Mouse (Mus musculus) granulocyte monocyte progenitor cell, adult 5-6 weeks (primary cell): ENCODE measurements around the gene Oas1c. TPM values are rescaled to one million over a fixed set of nuclear protein-coding genes. Genes with fewer than 3 reads are reported as not detected.
A peak's percentile ranks its signal among the peaks of the same experiment; 100 is the strongest.
"Not testable (repeated sequence)": the region's sequence is repeated elsewhere in the genome, so short reads cannot be mapped to it uniquely, and the experiment has no call there.

ENCODE experiments used
- ATAC-seq: replicated peaks from 2 replicates; pipeline ENCODE4 v1.8.0; 2016; ENCODE audit warnings: mild to moderate bottlenecking, moderate TSS enrichment, inconsistent platforms; ENCODE audit not compliant: poor library complexity, severe bottlenecking
- total RNA-seq, 2 experiments: library from RNA; stranded (forward) in 1 of 2; stranded (reverse) in 1 of 2; fragments of 200-712, 200-1000 nt in 1 of 2; fragments of >200 nt in 1 of 2; fragmentation: Nextera tagmentation in 1 of 2; gene quantifications; 2 replicates each; pipeline ENCODE4 v1.2.3; 2014 to 2017

Gene Oas1c
- 3.8 TPM in 1 of 2 replicates, not detected in the other for total RNA-seq (2014; fragmentation: Nextera tagmentation)
- 0.21 and 2.5 TPM in 2 replicates for total RNA-seq (2017)

GRCm38 (mm10) chr5:120811951-120812819 lies at the start of gene Oas1c:
Oas1c (minus strand) TSS chr5:120812514.
- ATAC-seq = peak; percentile 88

- ATAC-seq = no peak
These were observed 48.8 kb upstream of the Oas1c start, which contains the start of gene Oas1h for GRCm38 (mm10) chr5:120861121-120861520. Oas1h (plus strand) TSS chr5:120861421.

DNA sequence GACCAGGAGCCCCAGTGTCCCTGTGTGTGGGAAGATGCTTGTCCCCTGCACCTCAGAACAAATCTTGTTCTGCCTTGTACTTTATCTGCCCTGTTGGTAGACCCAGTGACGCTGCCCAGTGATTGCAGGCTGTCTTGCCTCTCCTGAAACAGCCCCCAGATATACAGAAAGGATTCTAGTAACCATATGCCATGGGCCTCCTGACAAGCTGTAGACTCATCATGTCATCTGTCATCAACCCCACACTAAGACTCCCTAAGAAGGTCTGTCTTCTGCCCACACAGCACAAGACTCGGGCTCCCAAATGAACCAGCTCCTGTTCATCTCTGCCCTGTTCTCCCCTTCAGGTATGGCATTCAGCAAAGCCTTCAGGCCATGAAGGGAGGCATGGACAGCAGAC lies 46.9 kb upstream of the Oas1c start:
- no peak for ATAC-seq

DNA sequence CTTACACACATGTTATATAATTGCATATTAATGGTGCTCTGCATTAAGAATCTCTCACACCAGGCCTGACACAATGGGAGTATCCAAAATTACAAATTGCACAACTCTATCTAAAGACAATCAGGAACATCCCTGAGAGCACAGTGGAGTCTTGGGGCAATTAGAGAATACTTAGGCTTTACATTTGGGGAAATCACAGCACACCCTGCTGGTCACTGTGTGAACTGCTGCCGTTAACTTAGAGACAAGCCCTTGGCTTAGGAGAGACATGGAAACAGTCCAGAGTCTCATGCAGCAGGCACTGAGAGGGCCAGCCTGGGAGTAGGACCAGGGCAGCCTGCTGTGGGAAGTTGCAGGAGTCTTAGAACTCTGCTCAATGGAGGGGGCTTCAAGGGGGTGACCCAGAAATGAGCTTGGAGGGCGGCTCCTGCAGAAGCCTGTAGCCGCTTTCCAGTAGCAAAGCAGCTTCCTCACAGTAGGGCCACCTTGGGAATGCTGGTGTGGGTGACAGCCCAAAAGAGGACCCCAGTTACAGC lies 37.4 kb upstream of the Oas1c start:
- peak; percentile 63 for ATAC-seq

DNA sequence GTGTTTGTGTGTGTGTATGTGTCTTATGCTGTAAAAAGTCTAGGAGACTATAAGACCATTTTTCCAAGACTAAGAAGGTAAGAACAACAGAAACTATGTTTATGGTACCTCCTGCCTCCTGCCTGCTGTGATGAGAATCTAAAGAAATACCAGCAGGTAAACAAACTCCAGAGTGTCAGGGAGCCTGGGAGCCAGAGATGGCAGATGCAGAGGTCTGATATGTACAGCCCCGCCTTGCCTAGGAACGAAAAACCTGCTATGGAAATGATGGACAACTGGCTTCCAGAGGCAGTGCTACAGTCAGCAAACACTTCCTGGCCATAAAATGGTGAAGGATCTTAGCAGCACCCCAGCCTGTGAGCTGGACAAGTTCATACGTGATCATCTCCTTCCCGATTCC lies 34.8 kb upstream of the Oas1c start, which contains the start of gene Oas1f:
Gene Oas1f (plus strand): TSS at position 301 of the 400 bp plus-strand sequence.
- ATAC-seq = no peak

DNA sequence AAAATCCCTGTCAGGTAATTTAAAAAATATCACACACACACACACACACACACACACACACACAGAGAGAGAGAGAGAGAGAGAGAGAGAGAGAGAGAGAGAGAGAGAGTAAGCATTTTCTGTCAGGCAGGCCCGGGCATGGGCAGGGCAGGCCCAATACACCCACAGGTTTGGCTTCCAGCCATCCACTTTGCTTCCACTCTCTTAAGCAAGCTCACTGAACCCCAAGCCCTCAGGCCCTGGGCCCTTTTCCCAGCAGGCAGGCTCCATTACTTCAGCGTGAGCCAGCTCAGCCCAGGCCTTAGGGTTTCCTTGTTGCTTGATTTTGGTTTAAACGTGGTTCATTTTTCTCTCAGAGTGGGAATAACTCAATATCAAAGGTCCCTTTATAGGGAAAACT lies 32.4 kb upstream of the Oas1c start:
- no peak for ATAC-seq

DNA sequence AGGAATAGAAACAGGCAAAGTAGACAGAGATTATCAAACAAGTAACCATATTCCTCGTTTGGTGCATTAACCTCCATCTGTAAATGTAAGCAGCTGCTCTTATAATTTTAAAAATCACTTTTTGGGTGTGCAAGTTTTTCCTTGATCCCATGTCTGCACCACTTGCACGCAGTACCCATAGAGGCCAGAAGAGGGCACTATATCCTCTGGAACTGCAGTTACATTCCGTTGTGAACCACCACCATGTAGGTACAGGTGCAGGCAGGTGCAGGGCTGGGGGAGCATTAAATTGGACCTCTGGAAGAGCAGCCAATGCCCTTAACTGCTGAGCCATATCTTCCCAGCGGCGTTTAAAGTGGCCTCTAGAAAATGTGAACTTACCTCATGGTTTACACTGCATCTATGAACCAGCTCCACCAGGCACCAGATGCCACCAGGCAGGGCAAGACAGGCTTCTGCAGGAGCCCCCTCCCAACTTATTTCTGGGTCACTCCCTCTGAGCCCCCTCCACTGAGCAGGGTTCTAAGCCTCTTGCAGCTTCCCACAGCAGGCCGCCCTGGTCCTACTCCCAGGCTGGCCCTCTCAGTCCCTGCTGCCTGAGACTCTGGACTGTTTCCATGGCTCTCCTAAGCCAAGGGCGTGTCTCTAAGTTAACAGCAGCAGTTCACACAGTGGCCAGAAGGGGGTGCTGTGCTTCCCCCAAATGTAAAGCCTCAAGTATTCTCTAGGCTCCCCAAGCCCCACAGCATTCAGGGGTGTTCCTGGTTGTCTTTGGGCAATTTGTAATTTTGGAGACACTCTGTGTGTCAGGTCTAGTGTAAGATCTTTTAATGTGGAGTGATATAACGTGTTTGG lies 24.6 kb upstream of the Oas1c start:
- ATAC-seq = peak; percentile 61

DNA sequence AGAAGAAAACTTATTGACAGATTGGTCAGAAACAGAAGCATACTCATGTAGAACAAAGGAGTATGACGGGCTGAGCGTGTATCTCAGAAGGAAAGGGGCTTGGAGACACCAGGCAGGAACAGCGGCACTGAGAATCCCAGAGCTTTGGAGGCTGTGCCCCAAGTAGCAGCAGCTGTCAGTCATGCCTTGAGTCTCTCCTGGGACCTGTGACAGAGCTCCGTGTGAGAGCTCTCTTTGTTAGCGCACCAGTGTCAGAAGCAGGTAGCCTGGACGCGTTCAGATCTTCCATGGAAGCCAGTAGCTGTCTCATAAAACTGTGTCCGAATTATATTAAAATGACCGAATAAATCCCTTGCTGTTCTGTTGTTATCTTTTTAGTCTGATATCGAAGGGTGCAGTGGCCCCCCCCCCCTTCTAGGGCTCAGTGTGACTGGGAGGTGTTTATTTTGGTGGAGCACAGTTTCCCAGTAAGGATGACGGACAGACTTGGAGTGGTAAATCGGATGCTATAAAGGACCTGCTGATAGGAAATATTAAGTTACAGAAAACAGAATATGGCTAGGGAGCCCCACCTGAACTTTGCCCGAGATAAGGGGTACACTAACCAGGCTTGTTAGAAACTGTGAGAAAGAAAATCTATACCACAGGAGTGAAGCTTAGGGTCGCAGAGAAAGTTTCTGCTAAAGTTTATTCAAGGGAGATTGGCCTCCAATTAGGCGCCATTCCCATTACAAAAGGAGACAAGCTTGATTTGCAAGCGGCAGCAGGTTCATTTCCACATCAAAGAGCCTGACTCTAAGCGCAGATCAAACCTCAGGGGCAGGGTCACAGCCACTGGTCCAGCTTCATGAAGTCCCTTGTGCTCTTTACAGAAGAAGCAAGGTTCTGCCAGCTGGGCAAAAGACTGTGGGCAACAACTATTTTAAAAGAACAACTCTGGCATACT lies 21.3 kb upstream of the Oas1c start:
- ATAC-seq = no peak

DNA sequence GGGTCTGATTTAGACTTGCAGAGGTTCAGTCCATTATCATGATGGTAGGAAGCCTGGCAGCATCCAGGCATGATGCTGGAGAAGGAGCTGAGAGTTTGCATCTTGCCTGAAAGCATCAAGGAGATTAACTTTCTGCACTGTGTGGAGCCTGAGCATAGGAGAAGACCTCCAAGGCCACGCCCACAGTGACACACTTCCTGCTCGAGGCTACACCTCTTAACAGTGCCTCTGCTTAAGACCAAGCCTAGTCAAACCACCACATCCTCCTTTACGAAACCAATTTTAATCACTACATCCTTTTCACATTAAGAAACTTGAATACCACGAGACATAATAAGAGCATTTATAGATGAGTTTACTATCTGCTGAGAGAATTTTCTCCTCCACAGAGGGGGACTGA lies 18.7 kb upstream of the Oas1c start:
- peak; percentile 87 for ATAC-seq

- no peak for ATAC-seq
These were observed 6.7 kb upstream of the Oas1c start for GRCm38 (mm10) chr5:120818999-120819398.

DNA sequence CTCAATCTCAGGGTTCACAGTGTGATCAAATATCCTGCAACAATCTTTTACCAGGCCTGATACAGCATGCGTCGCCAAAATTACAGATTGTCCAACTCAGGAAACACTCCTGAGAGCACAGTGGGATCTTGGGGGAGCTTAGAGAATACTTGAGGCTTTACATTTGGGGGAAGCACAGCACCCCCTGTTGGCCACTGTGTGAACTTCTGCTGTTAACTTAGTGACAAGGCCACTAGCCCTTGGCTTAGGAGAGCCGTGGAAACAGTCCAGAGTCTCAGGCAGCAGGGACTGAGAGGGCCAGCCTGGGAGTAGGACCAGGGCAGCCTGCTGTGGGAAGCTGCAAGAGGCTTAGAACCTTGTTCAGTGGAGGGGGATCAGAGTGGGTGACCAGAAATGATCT lies 3.6 kb upstream of the Oas1c start:
- peak; percentile 35; the same call in 1 of the 2 replicates for ATAC-seq

DNA sequence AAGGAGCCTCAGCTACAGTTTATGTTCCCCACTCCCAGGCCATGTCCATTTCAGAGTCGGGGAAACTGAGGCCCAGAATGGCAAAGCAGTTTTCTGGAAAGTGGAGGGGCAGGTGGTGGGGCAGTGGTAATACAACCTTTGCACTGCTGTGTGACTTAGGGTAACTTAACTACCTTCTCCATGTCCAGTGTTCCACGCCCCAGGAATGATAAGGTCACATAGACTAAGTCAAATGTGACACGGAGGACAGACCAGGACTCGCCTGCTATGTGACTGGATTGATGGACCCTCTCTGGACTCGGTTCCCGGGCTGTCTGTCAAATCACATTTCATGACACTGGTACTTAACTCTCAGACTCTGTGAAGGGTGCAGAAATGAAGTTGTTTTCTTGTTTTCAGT lies 709 bp upstream of the Oas1c start:
- no peak for ATAC-seq

DNA sequence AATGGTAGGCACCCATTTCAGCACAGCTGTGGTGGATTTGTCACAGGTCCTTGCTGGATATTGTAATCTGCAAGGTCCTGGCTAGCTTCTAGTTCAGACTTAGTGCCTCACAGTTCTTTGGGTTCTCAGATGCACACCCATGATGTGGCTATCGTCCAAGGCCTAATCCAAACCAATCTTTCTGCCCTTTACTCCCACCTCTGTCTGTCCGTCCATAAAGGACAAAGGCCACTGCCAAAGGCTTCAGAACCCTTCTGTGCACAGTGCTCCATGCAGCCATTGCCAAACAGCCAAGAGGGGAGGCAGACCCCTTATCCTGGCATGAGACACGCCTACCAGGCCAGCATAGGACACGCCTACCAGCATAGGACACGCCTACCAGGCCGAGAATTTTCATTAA lies 3.1 kb downstream of the Oas1c start:
- no peak for ATAC-seq

DNA sequence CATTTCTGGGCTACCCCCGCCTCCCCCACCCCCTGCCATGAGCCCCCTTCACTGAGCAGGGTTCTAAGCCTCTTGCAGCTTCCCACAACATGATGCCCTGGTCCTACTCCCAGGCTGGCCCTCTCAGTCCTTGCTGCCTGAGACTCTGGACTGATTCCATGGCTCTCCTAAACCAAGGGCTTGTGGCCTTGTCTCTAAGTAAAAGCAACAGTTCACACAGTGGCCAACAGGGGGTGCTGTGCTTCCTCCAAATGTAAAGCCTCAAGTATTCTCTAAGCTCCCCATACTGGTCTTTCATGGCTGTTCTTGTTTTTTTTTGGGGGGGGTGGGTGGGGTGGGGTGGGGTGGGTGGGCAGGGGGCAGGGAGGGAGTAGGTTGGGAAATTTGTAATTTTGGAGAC lies 5.9 kb downstream of the Oas1c start:
- peak; percentile 35; the same call in 1 of the 2 replicates for ATAC-seq

- no peak for ATAC-seq
These were observed 8.7 kb downstream of the Oas1c start for GRCm38 (mm10) chr5:120803596-120803995.

DNA sequence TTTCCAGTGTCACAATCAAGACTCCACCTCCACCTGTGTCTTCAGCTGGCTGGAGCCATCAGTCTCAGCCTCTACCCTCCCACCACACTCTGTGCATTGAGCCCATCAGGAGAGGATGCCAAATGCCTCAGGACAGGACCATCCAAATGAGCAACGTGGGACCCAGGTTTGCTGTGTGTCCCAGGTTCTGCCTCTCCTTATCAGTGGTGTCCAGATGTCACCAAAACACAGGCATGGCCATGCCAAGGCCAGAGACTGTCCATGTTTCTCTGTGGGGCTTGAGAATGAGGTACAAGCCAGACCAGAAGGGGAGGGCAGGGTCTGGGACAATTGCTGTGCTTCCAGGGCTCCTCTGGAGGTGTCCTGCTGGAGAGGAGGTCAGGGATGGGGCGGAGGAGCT lies 13.4 kb downstream of the Oas1c start:
- ATAC-seq = not testable (repeated sequence)

GRCm38 (mm10) chr5:120798147-120798546 lies 14.2 kb downstream of the Oas1c start:
- ATAC-seq = not testable (repeated sequence)

DNA sequence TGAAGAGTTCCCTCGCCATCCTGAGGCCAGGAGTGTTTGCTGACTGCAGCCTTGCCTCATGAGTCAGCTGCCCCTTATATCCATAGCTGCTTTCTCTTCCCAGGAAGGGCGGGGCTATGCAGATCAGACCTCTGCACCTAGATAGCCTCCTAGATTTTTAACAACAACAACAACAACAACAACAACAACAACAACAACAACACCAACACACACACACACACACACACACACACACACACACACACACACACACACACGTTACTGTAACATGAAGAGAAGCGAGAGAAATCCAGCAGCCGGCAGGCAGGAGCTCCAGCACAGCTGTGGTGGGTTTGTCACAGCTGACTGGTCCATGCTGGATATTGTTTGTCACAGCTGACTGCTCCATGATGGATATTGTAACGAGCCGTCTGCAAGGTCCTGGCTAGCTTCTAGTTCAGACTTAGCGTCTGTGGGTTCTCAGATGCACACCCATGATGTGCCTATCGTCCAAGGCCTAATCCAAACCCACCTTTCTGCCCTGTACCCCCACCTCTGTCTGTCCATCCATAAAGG lies 16.8 kb downstream of the Oas1c start, which contains the start of gene Oas1e:
Gene Oas1e (minus strand): TSS at position 51 of the 555 bp plus-strand sequence.
- not testable (repeated sequence) for ATAC-seq

GRCm38 (mm10) chr5:120793043-120793442 lies 19.3 kb downstream of the Oas1c start:
- peak; percentile 63 for ATAC-seq
